Mouse (Mus musculus): ENCODE measurements around the gene Btbd9.

DNA sequence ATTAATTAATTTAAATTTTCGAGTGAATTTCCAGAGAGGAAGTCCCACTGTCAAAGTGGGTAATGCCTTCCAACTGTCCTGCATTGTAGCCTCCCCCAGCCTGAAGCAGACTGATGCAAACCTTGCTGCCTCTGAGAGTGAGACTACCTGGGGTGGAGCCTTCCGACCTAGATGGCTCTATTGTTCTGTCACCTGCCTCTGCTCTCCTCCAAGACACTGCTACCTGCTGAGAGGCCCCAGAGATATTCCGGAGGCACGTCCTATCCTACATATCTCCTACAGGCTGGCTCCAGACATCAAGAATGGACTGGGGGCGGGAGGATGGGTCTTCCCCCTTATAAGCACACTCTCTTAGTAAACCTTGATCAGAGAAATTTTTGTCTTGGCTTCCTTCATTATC, 22.0 kb upstream of the Btbd9 start:
- no peak for TF ChIP-seq CTCF (IDR thresholded peaks at IDR 0.05; ENCODE audit: low read depth)
- no peak for TF ChIP-seq EP300 (IDR thresholded peaks at IDR 0.05; ENCODE audit: low read depth)

Data from heart, postnatal 0 days (tissue).